Mouse (Mus musculus) midbrain, embryonic 10.5 days (tissue): Measurements from ENCODE around the gene Lca5. TPM values are rescaled to one million over a fixed set of nuclear protein-coding genes. Genes with fewer than 3 reads are reported as not detected.

Experiments
- DNase-seq: peaks from one replicate; pipeline ENCODE4 v3.0.0-alpha.2; 2017; ENCODE audit warnings: low spot score
- H3K27ac ChIP-seq: fragments of 300-500 bp; sonication (generic); replicated peaks from 2 replicates; pipeline ENCODE4 v1.5.1; 2016; ENCODE audit warnings: mild to moderate bottlenecking
- H3K27me3 ChIP-seq: fragments of 300-500 bp; sonication (generic); 2 replicates; pipeline ENCODE4 v1.6.1; 2016; ENCODE audit warnings: low read depth, mild to moderate bottlenecking; ENCODE audit not compliant: poor library complexity, severe bottlenecking
- H3K36me3 ChIP-seq: fragments of 300-500 bp; sonication (generic); 2 replicates; pipeline ENCODE4 v1.6.1; 2016; ENCODE audit warnings: mild to moderate bottlenecking, moderate library complexity
- H3K4me1 ChIP-seq: fragments of 300-500 bp; sonication (generic); 2 replicates; pipeline ENCODE4 v1.6.1; 2016
- H3K4me3 ChIP-seq: fragments of 300-500 bp; sonication (generic); 2 replicates; pipeline ENCODE4 v1.5.1; 2016; ENCODE audit warnings: mild to moderate bottlenecking, moderate library complexity
- H3K9me3 ChIP-seq: fragments of 300-500 bp; sonication (generic); replicated peaks from 2 replicates; pipeline ENCODE4 v1.6.1; 2016; ENCODE audit warnings: mild to moderate bottlenecking
- WGBS: fragments of 180-500 bp; shearing (Covaris S2); methylation state at CpG from one replicate; pipeline ENCODE4 v1.1.7; 2016; 5-methylcytosine and 5-hydroxymethylcytosine counted together
- polyA plus RNA-seq: library from polyadenylated mRNA; unstranded; fragments of >200 nt; fragmentation: Nextera tagmentation; extraction: Ambion mirVana; gene quantifications from 2 replicates; pipeline ENCODE4 v1.2.1, GENCODE M21; 2016

The Lca5 gene
- polyA plus RNA-seq: 19.9 and 20.2 TPM in 2 replicates

DNA sequence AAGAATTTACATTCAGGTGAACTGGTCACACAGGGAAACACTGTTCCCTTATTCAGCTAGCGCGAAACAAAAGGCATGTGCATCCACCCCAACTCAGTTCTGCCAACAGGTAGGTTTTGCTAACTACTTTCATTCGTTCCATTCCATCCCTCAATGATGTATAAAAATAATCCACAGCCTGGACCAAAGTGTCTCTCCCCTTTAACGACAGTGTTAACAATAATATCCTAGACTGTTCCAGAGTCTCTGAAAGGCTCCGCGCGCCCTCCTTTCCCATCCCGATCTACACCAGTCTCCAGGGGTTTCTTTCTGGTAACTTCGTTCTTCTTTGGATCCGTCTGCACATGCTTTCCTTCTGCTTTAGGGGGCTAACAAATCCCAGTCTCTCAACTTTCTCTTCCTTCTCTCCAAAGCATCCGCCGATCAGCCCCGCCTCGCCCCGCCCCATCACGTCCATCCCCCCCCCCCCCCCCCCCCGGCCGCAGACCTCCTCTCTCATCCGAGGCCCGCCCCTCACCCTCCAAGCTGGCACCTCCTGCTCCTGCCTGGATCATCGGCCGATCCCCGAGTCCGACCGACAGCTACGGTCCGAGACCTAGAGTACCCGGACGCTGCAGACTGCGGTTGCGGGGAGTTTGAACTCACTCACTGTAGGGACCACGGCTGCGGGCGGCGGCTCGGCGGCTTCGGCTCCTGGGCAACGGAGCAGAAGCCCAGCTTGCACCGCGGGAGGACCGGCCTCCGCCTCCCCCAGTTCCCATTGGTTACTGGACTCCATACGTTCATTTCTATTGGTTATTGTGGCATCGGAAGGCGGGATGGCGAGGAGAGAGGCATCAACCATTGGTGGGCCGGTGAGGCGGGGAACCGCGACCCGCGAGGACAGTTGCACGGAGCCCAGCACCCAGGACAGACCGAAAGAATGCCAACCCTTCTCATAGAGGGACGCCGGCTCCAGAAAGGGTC lies at the start of gene Lca5:
Gene Lca5, minus strand, starts transcription at position 736 of the 966 bp plus-strand sequence.
- Histone ChIP-seq H3K4me3 (peak within 1 kb of the TSS; percentile 70), H3K9me3 (no peaks in the 10 kb centered on the region), H3K27me3 (no peaks in the 10 kb centered on the region), H3K36me3 (peaks cover 6% of the 10 kb centered on the region; the same call in 1 of the 2 replicates), H3K4me1 (peaks cover 15% of the 10 kb centered on the region), H3K27ac (peak within 1 kb of the TSS; percentile 95)
- WGBS: 1% methylated on average over 56 of the region's 57 CpGs
- peak; percentile 95 for DNase-seq

DNA sequence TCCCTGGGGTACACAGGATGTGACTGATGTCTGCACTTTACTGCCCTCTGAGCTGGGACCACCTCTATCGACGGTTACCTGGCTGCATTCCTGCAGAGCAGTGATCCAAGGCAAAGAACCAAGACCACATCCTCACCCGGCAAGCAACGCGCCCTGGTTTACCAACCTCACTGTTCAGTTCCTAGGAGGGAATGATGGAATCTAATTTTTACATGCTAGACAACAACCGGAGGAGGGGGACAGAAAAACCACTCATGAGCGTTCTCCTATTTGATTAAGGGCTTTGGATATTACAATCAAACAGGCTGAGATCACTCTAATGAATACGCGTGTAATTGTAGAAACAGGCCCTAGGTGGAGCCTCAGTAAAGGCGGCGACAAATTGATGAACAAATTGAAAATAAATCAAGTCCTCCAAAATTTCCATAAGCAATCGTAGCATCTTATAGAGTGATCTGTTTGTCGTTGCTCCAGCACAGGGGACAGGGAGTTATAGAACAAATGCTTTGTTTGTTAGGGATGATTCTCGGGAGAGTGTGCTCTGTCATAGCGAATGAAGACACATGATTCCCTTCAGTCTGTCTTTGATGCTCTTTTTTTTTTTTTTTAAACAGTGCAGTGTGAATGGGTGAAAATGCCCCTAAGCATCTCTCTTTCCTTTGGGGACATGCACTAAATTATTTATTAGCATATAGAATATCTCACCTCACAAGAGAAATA lies 47.7 kb upstream of the Lca5 start:
- Histone ChIP-seq H3K4me1 (peaks cover 7% of the 10 kb centered on the region; the same call in 1 of the 2 replicates), H3K4me3 (no peak overlapping the region), H3K36me3 (no peaks in the 10 kb centered on the region), H3K27me3 (no peaks in the 10 kb centered on the region), H3K27ac (no peak overlapping the region), H3K9me3 (no peaks in the 10 kb centered on the region)
- WGBS: 58% methylated on average over 15 of the region's 15 CpGs
- no peak for DNase-seq

DNA sequence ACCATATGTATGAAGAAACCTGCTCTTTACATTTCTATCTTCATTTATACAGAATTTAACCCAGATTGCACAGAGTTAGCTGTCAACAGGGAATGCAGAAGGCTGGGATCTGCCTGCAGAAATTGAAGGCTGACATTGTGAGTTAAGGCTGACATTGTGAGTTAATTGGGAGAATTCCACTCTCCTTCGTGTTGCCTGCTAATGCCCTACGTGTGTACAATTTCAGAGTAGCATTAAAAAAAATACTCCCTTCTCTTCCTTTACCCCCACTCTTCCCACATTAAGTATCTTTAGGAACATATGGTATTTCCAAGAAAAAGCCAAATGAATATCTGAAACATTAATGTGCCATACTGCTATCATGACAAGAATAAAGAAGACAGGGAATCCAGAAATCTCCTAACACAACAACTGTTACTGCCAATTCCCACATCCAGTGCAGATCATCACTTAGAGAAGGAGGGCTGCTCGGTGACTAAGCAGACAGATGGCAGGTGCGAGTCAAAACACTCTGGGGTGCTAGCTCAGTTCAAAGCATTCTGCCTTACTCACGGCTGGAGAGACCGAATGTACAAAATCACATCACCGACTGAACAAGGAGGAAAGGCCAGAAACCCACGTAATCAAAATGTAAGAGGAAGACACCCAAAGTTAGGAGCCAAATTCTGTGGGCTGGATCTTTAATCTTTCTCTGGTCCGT lies 47.0 kb upstream of the Lca5 start:
- Histone ChIP-seq H3K27me3 (no peaks in the 10 kb centered on the region), H3K9me3 (no peaks in the 10 kb centered on the region), H3K27ac (no peak overlapping the region), H3K36me3 (no peaks in the 10 kb centered on the region), H3K4me1 (peaks cover 7% of the 10 kb centered on the region; the same call in 1 of the 2 replicates), H3K4me3 (no peak overlapping the region)
- WGBS: 68% methylated on average over 9 of the region's 9 CpGs
- DNase-seq: no peak

DNA sequence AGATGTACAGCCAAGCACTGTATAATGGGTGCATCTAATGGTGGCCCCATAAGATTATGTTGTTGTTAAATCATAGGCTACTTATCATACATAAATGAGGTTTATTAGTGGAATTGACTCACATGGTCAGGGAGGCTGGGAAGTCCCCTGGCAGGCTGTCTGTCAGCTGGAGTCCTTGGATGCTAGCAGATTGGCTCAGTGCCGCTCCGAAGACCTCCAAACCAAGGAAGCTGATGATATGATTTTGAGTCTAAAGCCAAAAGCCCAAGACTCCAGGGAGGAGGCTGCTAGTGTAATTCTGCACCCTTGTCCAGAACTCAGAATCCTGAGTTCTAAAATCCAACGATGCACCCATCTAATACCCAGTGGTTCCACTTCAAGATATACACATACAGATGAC lies 45.0 kb upstream of the Lca5 start:
- Histone ChIP-seq H3K27me3 (no peaks in the 10 kb centered on the region), H3K4me1 (peaks cover 18% of the 10 kb centered on the region), H3K36me3 (no peaks in the 10 kb centered on the region), H3K27ac (no peak overlapping the region), H3K4me3 (no peak overlapping the region), H3K9me3 (no peaks in the 10 kb centered on the region)
- DNase-seq: no peak
- 83% methylated on average over 3 of the region's 3 CpGs for WGBS

DNA sequence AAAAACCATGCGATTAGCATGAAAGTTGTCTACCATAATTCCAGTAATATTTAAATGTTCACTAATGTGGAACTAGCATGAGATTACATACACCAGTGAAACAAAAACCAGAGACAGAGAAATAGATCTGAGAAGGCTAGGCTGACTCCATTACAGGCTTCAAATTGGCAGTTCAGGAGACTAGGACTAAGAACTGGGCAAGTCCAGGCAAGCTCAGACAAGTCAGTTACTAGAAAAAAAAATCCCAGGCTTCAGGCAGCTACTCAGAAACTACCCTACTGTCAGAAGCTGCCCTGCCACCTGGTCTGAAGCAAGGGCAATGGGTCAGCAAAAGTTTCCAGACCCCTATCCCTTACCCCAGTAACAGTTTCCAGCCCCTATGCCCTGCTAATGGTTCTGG lies 44.4 kb upstream of the Lca5 start:
- H3K27ac ChIP-seq: no peak overlapping the region
- H3K4me1 ChIP-seq: peaks cover 18% of the 10 kb centered on the region
- no peaks in the 10 kb centered on the region for H3K9me3 ChIP-seq
- 93% methylated on average over 1 of the region's 1 CpGs for WGBS
- no peak overlapping the region for H3K4me3 ChIP-seq
- H3K36me3 ChIP-seq: no peaks in the 10 kb centered on the region
- no peak for DNase-seq
- H3K27me3 ChIP-seq: no peaks in the 10 kb centered on the region

DNA sequence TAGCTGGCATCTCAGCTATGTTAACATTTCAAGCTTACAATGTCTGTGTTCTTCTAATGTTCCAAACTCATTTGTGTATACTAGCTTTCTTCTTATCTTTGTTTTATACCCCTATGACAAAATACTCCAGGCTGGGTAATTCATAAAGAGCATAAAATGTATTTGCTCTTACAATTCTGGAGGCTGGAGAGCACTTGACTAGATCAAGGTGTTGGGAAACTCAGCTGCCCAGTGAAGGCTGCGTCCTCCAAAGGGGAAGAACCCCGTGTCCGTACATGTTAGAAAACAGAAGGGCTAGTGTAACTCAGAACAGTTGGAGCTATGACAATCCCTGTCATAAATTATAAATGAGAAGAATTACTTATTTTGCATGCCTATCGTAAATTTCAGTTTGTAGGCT lies 42.5 kb upstream of the Lca5 start:
- 96% methylated on average over 4 of the region's 4 CpGs for WGBS
- Histone ChIP-seq H3K4me3 (no peak overlapping the region), H3K27me3 (no peaks in the 10 kb centered on the region), H3K4me1 (peaks cover 15% of the 10 kb centered on the region), H3K9me3 (no peaks in the 10 kb centered on the region), H3K36me3 (no peaks in the 10 kb centered on the region), H3K27ac (no peak overlapping the region)
- DNase-seq: no peak

DNA sequence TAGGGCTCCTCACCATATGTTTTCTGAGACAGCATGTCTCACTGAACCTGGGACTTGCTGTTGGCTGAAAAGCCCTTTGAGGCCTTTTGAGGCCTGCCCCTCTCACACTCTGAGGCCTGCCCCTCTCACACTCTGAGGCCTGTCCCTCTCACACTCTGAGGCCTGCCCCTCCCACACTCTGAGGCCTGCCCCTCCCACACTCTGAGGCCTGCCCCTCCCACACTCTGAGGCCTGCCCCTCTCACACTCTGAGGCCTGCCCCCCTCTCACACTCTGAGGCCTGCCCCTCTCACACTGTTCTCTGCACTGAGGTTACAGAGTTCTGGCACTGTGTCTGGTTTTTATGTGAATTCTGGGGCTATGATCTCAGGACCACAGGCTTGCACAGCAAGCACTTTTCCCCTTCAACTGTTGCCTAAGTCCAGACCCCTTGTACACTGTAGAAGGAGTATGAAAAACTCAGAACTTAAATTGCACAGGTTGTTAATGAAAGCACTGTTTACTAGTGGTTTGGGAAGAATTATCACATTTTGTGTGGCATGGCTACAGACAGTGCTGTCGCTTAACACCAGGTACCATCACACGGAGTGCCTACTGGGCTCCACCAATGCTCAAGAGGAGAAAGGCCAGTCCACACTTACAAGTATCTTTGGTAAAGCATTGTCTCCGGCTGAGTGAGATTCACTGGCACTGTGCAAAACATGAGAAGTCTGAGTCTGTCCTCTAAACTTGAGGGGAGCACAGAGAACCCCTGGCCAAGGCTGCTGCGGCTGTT lies 41.4 kb upstream of the Lca5 start:
- DNase-seq: peak; percentile 41
- Histone ChIP-seq H3K9me3 (no peaks in the 10 kb centered on the region), H3K4me1 (peaks cover 11% of the 10 kb centered on the region), H3K4me3 (no peak overlapping the region), H3K27me3 (no peaks in the 10 kb centered on the region), H3K27ac (peak overlapping the region; percentile 70), H3K36me3 (no peaks in the 10 kb centered on the region)
- WGBS: 84% methylated on average over 4 of the region's 4 CpGs

DNA sequence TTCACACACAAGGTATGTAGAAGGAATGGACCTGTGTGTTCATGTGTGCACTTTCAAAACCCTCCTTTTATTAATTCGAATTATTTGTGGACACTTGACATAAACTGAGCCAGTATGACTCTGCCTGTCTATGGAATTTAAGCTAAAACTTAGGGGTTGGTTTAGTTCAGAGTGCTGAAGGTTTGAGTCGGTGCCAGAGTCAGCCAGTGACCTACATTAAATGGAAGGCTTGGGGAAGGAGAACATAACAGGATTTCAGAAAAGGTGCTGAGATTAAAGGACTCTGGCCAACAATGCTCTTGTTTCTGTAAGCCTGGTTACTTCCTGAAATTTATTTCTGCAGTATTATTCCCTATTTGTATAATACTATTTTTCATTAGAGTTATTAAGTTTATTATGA lies 28.9 kb upstream of the Lca5 start:
- DNase-seq: no peak

DNA sequence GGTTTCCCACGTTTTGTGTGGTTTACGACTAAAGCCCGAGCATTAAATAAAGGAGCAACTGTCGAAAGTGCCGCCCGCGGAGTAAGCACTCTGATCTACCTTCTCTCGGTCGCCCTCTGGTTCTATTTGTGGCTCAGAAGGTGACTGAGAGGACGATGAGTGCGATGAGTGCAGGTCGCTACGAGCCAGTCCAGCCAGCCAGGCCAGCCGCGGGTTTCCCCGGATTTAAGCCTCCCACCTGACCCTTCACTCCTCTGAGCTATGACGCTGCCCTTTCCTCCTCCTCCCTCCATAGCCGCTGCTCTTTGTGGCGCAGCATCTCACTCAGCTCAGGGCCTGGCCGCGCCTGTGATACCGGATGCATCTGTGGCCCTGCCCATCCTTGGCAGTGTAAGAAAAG lies 6.8 kb upstream of the Lca5 start:
- 6% methylated on average over 22 of the region's 22 CpGs for WGBS
- H3K4me3 ChIP-seq: peak overlapping the region; percentile 54
- peaks cover 5% of the 10 kb centered on the region; the same call in 1 of the 2 replicates for H3K4me1 ChIP-seq
- peak; percentile 69 for DNase-seq
- peak overlapping the region; percentile 86 for H3K27ac ChIP-seq
- no peaks in the 10 kb centered on the region for H3K27me3 ChIP-seq
- no peaks in the 10 kb centered on the region for H3K9me3 ChIP-seq
- H3K36me3 ChIP-seq: no peaks in the 10 kb centered on the region

More for the DNA sequence above, 28.9 kb upstream of the Lca5 start:
- Histone ChIP-seq H3K27me3 (no peaks in the 10 kb centered on the region), H3K4me1 (no peaks in the 10 kb centered on the region), H3K27ac (no peak overlapping the region), H3K4me3 (no peak overlapping the region), H3K9me3 (no peaks in the 10 kb centered on the region), H3K36me3 (no peaks in the 10 kb centered on the region)
- 76% methylated on average over 2 of the region's 2 CpGs for WGBS

DNA sequence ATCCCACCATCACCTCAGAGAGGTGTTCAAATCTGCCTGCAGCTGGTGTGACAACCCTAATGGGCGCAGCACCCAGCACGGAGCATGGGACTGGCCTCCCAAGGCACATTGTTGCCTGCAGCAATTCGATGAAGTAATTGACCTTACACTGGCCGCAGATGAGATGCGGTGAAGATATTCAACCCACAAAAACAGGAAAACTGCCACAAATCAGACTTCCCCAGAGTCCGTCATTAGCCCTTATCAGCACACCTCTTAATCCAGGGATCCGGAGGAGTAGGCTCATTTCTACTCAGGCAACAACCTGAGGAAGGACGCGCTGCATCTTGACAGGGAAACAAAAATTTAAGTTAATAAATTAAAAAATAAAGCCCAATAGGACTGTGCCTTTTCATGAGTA lies 6.2 kb upstream of the Lca5 start:
- peak overlapping the region; percentile 54 for H3K4me3 ChIP-seq
- no peaks in the 10 kb centered on the region for H3K9me3 ChIP-seq
- DNase-seq: no peak
- no peaks in the 10 kb centered on the region for H3K36me3 ChIP-seq
- H3K4me1 ChIP-seq: peaks cover 5% of the 10 kb centered on the region; the same call in 1 of the 2 replicates
- H3K27ac ChIP-seq: peak overlapping the region; percentile 86; the same call in 1 of the 2 replicates
- H3K27me3 ChIP-seq: no peaks in the 10 kb centered on the region
- 74% methylated on average over 9 of the region's 9 CpGs for WGBS

DNA sequence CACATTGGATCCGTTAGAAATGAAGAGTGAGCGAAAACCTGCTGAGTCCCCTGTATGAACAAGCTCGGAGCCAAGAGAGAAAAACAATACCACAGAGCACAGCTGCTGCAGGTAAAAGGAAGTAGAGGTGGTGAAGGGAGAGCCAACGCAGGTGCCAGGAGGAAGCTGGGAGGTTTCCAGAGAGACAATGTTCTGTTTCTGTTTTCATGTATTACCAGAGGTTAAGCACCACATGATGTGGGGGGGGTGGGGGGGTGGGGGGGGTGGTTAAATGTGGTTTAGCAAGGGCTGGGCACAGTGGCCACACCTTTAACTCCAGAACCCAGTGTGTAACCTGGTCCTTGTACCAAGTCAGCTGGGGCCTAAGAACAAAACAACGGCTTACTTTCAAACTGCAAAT lies 3.3 kb downstream of the Lca5 start:
- peaks cover 29% of the 10 kb centered on the region for H3K4me1 ChIP-seq
- 88% methylated on average over 5 of the region's 5 CpGs for WGBS
- H3K27ac ChIP-seq: no peak overlapping the region
- no peak for DNase-seq
- H3K9me3 ChIP-seq: no peaks in the 10 kb centered on the region
- no peaks in the 10 kb centered on the region for H3K27me3 ChIP-seq
- peaks cover 6% of the 10 kb centered on the region; the same call in 1 of the 2 replicates for H3K36me3 ChIP-seq
- H3K4me3 ChIP-seq: no peak overlapping the region

DNA sequence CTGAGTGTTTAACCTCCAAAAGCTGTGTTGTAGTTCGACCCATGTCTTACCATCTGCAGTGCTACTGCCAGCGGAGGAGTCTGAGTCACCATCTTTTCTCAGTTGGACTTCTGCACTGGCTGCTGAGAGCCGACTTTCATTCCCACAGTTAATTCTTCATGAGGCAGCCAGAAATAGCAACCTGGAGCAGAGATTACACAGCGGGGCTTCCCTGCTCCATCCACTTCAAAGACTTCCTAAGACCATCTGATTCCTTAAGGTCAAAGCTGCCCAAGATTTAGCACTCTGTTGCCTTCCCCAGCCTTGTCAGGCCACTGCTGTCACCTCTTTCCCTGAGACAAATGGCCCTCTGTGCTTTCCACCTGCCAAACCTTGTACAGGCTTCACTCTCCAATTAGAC lies 6.4 kb downstream of the Lca5 start:
- WGBS: 59% methylated on average over 4 of the region's 4 CpGs
- no peak for DNase-seq

More for the DNA sequence above, 6.4 kb downstream of the Lca5 start:
- no peaks in the 10 kb centered on the region for H3K9me3 ChIP-seq
- peaks cover 15% of the 10 kb centered on the region for H3K4me1 ChIP-seq
- no peaks in the 10 kb centered on the region for H3K27me3 ChIP-seq
- H3K27ac ChIP-seq: 0 out of 2 replicates have a peak overlapping the region, but pooled peaks have one; percentile 10
- peaks cover 18% of the 10 kb centered on the region for H3K36me3 ChIP-seq
- no peak overlapping the region for H3K4me3 ChIP-seq
